In the genomic region with DNA sequence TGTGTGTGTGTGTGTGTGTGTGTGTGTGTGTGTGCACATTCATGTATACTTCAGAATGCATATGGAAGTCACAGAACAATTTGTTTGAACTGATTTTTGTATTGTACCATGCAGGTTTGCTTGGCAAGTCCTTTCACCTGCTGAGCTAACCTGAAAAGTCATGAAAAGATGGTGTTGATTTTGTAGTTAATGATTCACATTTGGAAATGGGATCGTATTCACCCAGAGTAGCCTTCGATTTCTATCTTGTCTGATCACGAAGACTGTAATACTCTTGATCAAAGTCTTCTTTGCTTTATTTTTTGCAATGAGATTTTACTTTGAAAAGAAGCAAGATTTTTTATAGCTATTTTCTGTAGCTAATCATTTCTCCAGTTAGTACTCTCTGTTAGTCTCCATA, we compare ENCODE assay signal across 16 mouse cellular contexts.
DNase-seq lines count a peak whose midpoint lies in the region; TF ChIP-seq lines count a peak whose summit lies in the region.
"Had no signal": no experiment of that assay in that cellular context is flagged by ENCODE, and none has a peak within 500 bp of the region (broad histone marks: within the 10 kb centered on the region; RNA-seq: fewer than 3 reads in every experiment).

No protein-coding gene starts in this region.

- DNase-seq in liver, adult 2 months (ENCODE audit: extremely low read depth, low read depth, low spot score): peak; percentile 98
- DNase-seq in liver: no peak
- DNase-seq: adrenal gland, adult 2 months; adrenal gland, adult 8-10 months; adrenal gland, postnatal 10 days; adrenal gland, postnatal 14 days; adrenal gland, postnatal 25 days; adrenal gland, postnatal 36 days; B cell, adult 2 months; cerebellum, adult 11 months; cerebellum, adult 11-12 months; cerebellum, adult 18-20 months; cerebellum, adult 2 months had no signal

- peaks cover 3% of the 10 kb centered on the region; the same call in 1 of the 2 replicates for H3K4me1 ChIP-seq in liver, adult 2 months (ENCODE audit: control insufficient read depth, insufficient read depth, low read length)

- H3K27me3 ChIP-seq in liver, adult 2 months (ENCODE audit: control insufficient read depth, insufficient read depth, low read length): no peaks in the 10 kb centered on the region
- H3K27me3 ChIP-seq: CH12.LX, Patski had no signal

- H3K27ac ChIP-seq in liver, adult 2 months (replicated peaks; ENCODE audit: insufficient read depth, low read depth, low read length): no peak overlapping the region

- no peak for TF ChIP-seq CTCF in liver, adult 2 months (IDR thresholded peaks at IDR 0.05; ENCODE audit: low read depth, low read length)

- 23% methylated on average over 3 of the region's 3 CpGs for WGBS in liver, adult 2 months

- no peak for TF ChIP-seq POLR2A in liver, adult 2 months (IDR thresholded peaks at IDR 0.05; ENCODE audit: extremely low read depth, insufficient read depth, low read length)

- no peaks in the 10 kb centered on the region for H3K36me3 ChIP-seq in liver, adult 2 months (ENCODE audit: control insufficient read depth, insufficient read depth, low read length)
- H3K36me3 ChIP-seq: G1E had no signal

- no peak overlapping the region for H3K4me3 ChIP-seq in liver, adult 2 months (ENCODE audit: insufficient read depth, low read depth, low read length)

- H3K9ac ChIP-seq in liver, adult 2 months (ENCODE audit: low read depth, low read length): no peak overlapping the region

- H3K79me2 ChIP-seq in liver, adult 2 months (ENCODE audit: control insufficient read depth, insufficient read depth, low read length): no peaks in the 10 kb centered on the region
